Mouse (Mus musculus) ovary, postnatal 36 days (tissue): ENCODE measurements at regions not wholly inside any gene's neighbourhood (a gene's known extent, or its start where the extent isn't known, plus 50 kb on each side); places are given as distances from the start of the nearest gene placed in this dataset.

ENCODE experiments used
- DNase-seq: peaks from one replicate; pipeline ENCODE4 v3.0.0; 2022; ENCODE audit warnings: low spot score, mixed read lengths

- DNase-seq = no peak
These were observed 93.8 kb upstream of the Wdpcp start for GRCm38 (mm10) chr11:21478191-21478590.

- DNase-seq = no peak
These were observed 99.7 kb upstream of the Ugp2 start for GRCm38 (mm10) chr11:21470711-21471110.

- no peak for DNase-seq
These were observed 97.5 kb upstream of the Ugp2 start for GRCm38 (mm10) chr11:21468465-21468864.

- no peak for DNase-seq
These were observed 89.0 kb upstream of the Ugp2 start for GRCm38 (mm10) chr11:21460011-21460410.

GRCm38 (mm10) chr11:21453308-21454106 lies 82.5 kb upstream of the Ugp2 start:
- no peak for DNase-seq

- no peak for DNase-seq
These were observed 62.7 kb upstream of the Ugp2 start for GRCm38 (mm10) chr11:21433726-21434125.

GRCm38 (mm10) chr11:21430021-21430420 lies 59.0 kb upstream of the Ugp2 start:
- no peak for DNase-seq

- peak; percentile 11 for DNase-seq
These were observed 57.7 kb upstream of the Ugp2 start for GRCm38 (mm10) chr11:21428749-21429148.

- no peak for DNase-seq
These were observed 57.0 kb upstream of the Ugp2 start for GRCm38 (mm10) chr11:21428013-21428317.

- no peak for DNase-seq
These were observed 56.5 kb upstream of the Ugp2 start for GRCm38 (mm10) chr11:21427291-21428012.

- DNase-seq = no peak
These were observed 54.6 kb upstream of the Ugp2 start for GRCm38 (mm10) chr11:21425480-21426101.

- DNase-seq = no peak
These were observed 53.3 kb upstream of the Ugp2 start for GRCm38 (mm10) chr11:21424345-21424744.

GRCm38 (mm10) chr11:21422281-21422878 lies 51.4 kb upstream of the Ugp2 start:
- no peak for DNase-seq
